Mouse (Mus musculus) forebrain, embryonic 15.5 days (tissue): ENCODE data around the gene Ado. TPM values are rescaled to one million over a fixed set of nuclear protein-coding genes. Genes with fewer than 3 reads are reported as not detected.

Experiments used
- ATAC-seq: fragments of 200-750 bp; cut with Nextera tagmentation; replicated peaks from 2 replicates; pipeline ENCODE4 v1.8.0; 2017; ENCODE audit warnings: mild to moderate bottlenecking, moderate TSS enrichment, moderate library complexity
- H3K27ac ChIP-seq: fragments of 300-500 bp; sonication (generic); replicated peaks from 2 replicates; pipeline ENCODE4 v1.5.1; 2015; ENCODE audit warnings: mild to moderate bottlenecking, inconsistent platforms
- H3K27me3 ChIP-seq: fragments of 300-500 bp; sonication (generic); 2 replicates; pipeline ENCODE4 v1.6.1; 2015; ENCODE audit warnings: inconsistent platforms
- H3K36me3 ChIP-seq: fragments of 300-500 bp; sonication (generic); 2 replicates; pipeline ENCODE4 v1.6.1; 2015; ENCODE audit warnings: mild to moderate bottlenecking, inconsistent platforms
- H3K4me1 ChIP-seq: fragments of 300-500 bp; sonication (generic); 2 replicates; pipeline ENCODE4 v1.6.1; 2015; ENCODE audit warnings: inconsistent platforms
- H3K4me2 ChIP-seq: fragments of 300-500 bp; sonication (generic); replicated peaks from 2 replicates; pipeline ENCODE4 v1.6.1; 2015; ENCODE audit warnings: mild to moderate bottlenecking, inconsistent platforms
- H3K4me3 ChIP-seq: fragments of 300-500 bp; sonication (generic); 2 replicates; pipeline ENCODE4 v1.5.1; 2015; ENCODE audit warnings: mild to moderate bottlenecking, inconsistent platforms
- H3K9ac ChIP-seq: fragments of 300-500 bp; sonication (generic); replicated peaks from 2 replicates; pipeline ENCODE4 v1.6.1; 2015; ENCODE audit warnings: mild to moderate bottlenecking, inconsistent platforms
- H3K9me3 ChIP-seq: fragments of 300-500 bp; sonication (generic); 2 replicates; pipeline ENCODE4 v1.6.1; 2016; ENCODE audit warnings: inconsistent platforms
- WGBS: fragments of 180-500 bp; shearing (Covaris S2); methylation state at CpG from one replicate; pipeline ENCODE4 v1.1.7; 2015; ENCODE audit warnings: mixed read lengths; 5-methylcytosine and 5-hydroxymethylcytosine counted together
- polyA plus RNA-seq: library from polyadenylated mRNA; unstranded; fragments of >200 nt; fragmentation: Nextera tagmentation; extraction: Ambion mirVana; gene quantifications from 2 replicates; pipeline ENCODE4 v1.2.1, GENCODE M21; 2015

Ado gene
- polyA plus RNA-seq, 1 experiment from 2014 or later = 73.0 TPM

DNA sequence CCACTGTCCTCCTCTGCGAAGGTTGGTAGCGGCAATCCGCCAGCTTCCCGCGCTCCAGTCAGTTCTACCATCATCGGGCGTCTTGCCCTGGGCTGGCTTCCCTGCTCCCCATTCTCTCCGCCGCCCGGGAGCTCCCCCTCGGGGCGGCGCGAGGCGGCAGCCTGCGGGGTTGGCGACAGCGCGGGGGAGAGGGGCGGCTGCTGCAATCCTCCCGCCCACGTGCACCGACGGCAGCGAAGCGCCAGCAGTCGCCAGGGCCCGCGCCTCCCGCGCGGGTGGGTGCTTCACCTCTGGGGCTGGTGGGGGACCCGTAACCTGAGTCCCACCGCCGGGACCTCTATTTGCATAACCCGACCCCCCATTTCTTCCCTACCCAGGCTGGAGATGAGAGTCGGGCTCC lies 13.5 kb downstream of the Ado start, which contains the start of gene Egr2:
Gene Egr2 (plus strand): TSS at position 220 of the 400 bp plus-strand sequence.
- no peaks in the 10 kb centered on the region for H3K9me3 ChIP-seq
- peak within 1 kb of the TSS; percentile 89 for H3K4me2 ChIP-seq
- H3K27ac ChIP-seq = no peak within 1 kb of the TSS
- H3K9ac ChIP-seq = peak within 1 kb of the TSS; percentile 22
- H3K4me3 ChIP-seq = peak within 1 kb of the TSS; percentile 50
- H3K36me3 ChIP-seq = no peaks in the 10 kb centered on the region
- WGBS = under 1% methylated on average over 36 of the region's 37 CpGs
- H3K27me3 ChIP-seq = peaks cover 91% of the 10 kb centered on the region
- ATAC-seq = no peak
- H3K4me1 ChIP-seq = peaks cover 44% of the 10 kb centered on the region

DNA sequence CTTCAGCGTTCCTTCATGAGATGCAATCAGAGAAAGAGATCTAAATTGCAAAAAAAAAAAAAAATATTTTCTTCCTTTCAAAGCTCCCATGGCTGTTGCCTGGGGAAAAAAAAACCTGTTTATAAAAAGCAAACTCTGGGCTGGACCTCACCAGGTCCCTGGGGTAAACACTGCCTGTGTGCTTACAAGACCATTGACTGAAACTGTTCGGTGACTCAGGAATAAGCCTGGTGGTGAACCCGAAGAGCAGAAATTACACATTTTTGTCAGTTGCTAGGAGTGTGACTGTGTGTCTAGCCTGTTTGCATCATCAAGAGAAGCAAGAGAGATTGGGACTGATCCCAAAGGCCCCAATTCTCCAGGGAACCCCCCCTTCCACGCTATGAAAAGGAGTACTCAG lies 19.0 kb downstream of the Ado start:
- H3K4me3 ChIP-seq = no peak overlapping the region
- no peaks in the 10 kb centered on the region for H3K9me3 ChIP-seq
- no peak overlapping the region for H3K27ac ChIP-seq
- H3K4me2 ChIP-seq = no peak overlapping the region
- peaks cover 67% of the 10 kb centered on the region for H3K27me3 ChIP-seq
- H3K9ac ChIP-seq = no peak overlapping the region
- no peak for ATAC-seq
- H3K36me3 ChIP-seq = no peaks in the 10 kb centered on the region
- WGBS = 76% methylated on average over 4 of the region's 4 CpGs
- peaks cover 4% of the 10 kb centered on the region; the same call in 1 of the 2 replicates for H3K4me1 ChIP-seq

GRCm38 (mm10) chr10:67526435-67526834 lies 22.3 kb downstream of the Ado start:
- Histone ChIP-seq H3K36me3 (no peaks in the 10 kb centered on the region), H3K9ac (no peak overlapping the region), H3K27ac (no peak overlapping the region), H3K4me2 (no peak overlapping the region), H3K4me1 (peaks cover 4% of the 10 kb centered on the region; the same call in 1 of the 2 replicates), H3K9me3 (no peaks in the 10 kb centered on the region), H3K4me3 (no peak overlapping the region), H3K27me3 (peaks cover 35% of the 10 kb centered on the region)
- ATAC-seq = peak; percentile 43
- WGBS = 23% methylated on average over 9 of the region's 9 CpGs

- Histone ChIP-seq H3K27me3 (peaks cover 18% of the 10 kb centered on the region; the same call in 1 of the 2 replicates), H3K9me3 (no peaks in the 10 kb centered on the region), H3K4me3 (no peak overlapping the region), H3K4me1 (peaks cover 4% of the 10 kb centered on the region; the same call in 1 of the 2 replicates), H3K36me3 (no peaks in the 10 kb centered on the region), H3K9ac (no peak overlapping the region), H3K4me2 (no peak overlapping the region), H3K27ac (no peak overlapping the region)
- no peak for ATAC-seq
- WGBS = 85% methylated on average over 7 of the region's 7 CpGs
Measured at GRCm38 (mm10) chr10:67524694-67525093, 24.1 kb downstream of the Ado start.

- H3K9me3 ChIP-seq = no peaks in the 10 kb centered on the region
- ATAC-seq = no peak
- H3K9ac ChIP-seq = no peak overlapping the region
- H3K4me1 ChIP-seq = peaks cover 4% of the 10 kb centered on the region; the same call in 1 of the 2 replicates
- no peak overlapping the region for H3K4me3 ChIP-seq
- H3K27me3 ChIP-seq = peaks cover 15% of the 10 kb centered on the region; the same call in 1 of the 2 replicates
- no peak overlapping the region for H3K27ac ChIP-seq
- H3K36me3 ChIP-seq = no peaks in the 10 kb centered on the region
- H3K4me2 ChIP-seq = no peak overlapping the region
- whole genome bisulfite sequencing = 91% methylated on average over 3 of the region's 3 CpGs
Measured at GRCm38 (mm10) chr10:67524130-67524529, 24.6 kb downstream of the Ado start.

- Histone ChIP-seq H3K36me3 (no peaks in the 10 kb centered on the region), H3K4me3 (no peak overlapping the region), H3K9ac (no peak overlapping the region), H3K4me1 (no peaks in the 10 kb centered on the region), H3K9me3 (no peaks in the 10 kb centered on the region), H3K4me2 (no peak overlapping the region), H3K27me3 (no peaks in the 10 kb centered on the region), H3K27ac (no peak overlapping the region)
- WGBS = 91% methylated on average over 3 of the region's 3 CpGs
- no peak for ATAC-seq
Measured at GRCm38 (mm10) chr10:67518733-67519132, 30.0 kb downstream of the Ado start.

- H3K4me2 ChIP-seq = no peak overlapping the region
- 0 out of 2 replicates have a peak, but pooled peaks cover 3% of the 10 kb centered on the region for H3K4me1 ChIP-seq
- WGBS = 78% methylated on average over 7 of the region's 7 CpGs
- no peaks in the 10 kb centered on the region for H3K27me3 ChIP-seq
- H3K36me3 ChIP-seq = no peaks in the 10 kb centered on the region
- no peak overlapping the region for H3K4me3 ChIP-seq
- H3K9ac ChIP-seq = no peak overlapping the region
- H3K27ac ChIP-seq = no peak overlapping the region
- no peak for ATAC-seq
- H3K9me3 ChIP-seq = no peaks in the 10 kb centered on the region
Measured at GRCm38 (mm10) chr10:67512871-67513270, 35.9 kb downstream of the Ado start.

- ATAC-seq = no peak
- Histone ChIP-seq H3K27ac (no peak overlapping the region), H3K4me1 (0 out of 2 replicates have a peak, but pooled peaks cover 3% of the 10 kb centered on the region), H3K9me3 (no peaks in the 10 kb centered on the region), H3K4me2 (no peak overlapping the region), H3K4me3 (no peak overlapping the region), H3K36me3 (no peaks in the 10 kb centered on the region), H3K27me3 (no peaks in the 10 kb centered on the region), H3K9ac (no peak overlapping the region)
- 42% methylated on average over 8 of the region's 8 CpGs for WGBS
Measured at GRCm38 (mm10) chr10:67512211-67512610, 36.5 kb downstream of the Ado start.

DNA sequence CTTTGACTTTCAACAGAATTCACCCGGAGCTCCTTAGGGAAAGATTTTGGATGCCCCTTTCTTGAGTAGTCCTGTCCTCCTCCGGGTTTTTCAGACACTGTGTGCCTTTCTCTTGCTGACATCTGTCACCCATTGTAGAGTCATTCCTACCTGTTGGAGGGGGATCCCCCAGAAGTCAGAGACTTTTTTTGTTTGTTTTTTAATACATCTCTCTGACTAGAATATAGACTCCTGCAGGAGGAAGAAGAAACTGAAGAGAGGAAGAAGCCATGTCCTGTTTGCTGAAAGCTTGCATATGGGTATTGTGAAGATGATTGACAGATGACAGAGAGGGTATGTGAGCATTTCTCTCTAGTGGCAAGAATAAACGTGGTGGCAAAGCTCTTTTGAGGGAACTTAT lies 43.5 kb downstream of the Ado start:
- no peaks in the 10 kb centered on the region for H3K36me3 ChIP-seq
- no peak overlapping the region for H3K4me2 ChIP-seq
- H3K27me3 ChIP-seq = no peaks in the 10 kb centered on the region
- no peak overlapping the region for H3K27ac ChIP-seq
- no peaks in the 10 kb centered on the region for H3K9me3 ChIP-seq
- H3K4me1 ChIP-seq = no peaks in the 10 kb centered on the region
- 73% methylated on average over 3 of the region's 3 CpGs for WGBS
- no peak for ATAC-seq
- no peak overlapping the region for H3K9ac ChIP-seq
- H3K4me3 ChIP-seq = no peak overlapping the region

DNA sequence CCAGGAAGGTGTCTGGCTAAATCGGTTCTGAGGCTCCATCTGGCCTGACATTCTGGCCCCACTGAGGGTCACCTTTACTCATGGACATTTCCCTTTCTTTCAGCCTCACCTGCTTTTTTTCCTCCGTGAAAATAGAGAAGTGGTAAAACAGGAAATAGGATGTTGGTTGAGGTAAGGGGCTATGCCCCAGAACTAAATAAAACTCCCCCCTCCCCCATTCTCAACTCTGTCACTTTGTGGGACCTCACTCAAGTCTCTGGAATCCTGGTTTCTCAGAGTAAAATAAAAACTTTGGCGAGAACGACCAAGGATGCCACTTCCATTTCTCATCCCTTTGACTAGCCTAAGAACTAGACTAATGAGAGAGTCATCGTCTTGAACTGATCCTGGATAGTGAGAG lies 44.7 kb downstream of the Ado start:
- WGBS = 74% methylated on average over 5 of the region's 5 CpGs
- Histone ChIP-seq H3K27ac (no peak overlapping the region), H3K4me2 (no peak overlapping the region), H3K9ac (no peak overlapping the region), H3K4me1 (no peaks in the 10 kb centered on the region), H3K27me3 (no peaks in the 10 kb centered on the region), H3K9me3 (no peaks in the 10 kb centered on the region), H3K36me3 (no peaks in the 10 kb centered on the region), H3K4me3 (no peak overlapping the region)
- ATAC-seq = no peak

- H3K9me3 ChIP-seq = no peaks in the 10 kb centered on the region
- H3K4me2 ChIP-seq = no peak overlapping the region
- ATAC-seq = no peak
- no peak overlapping the region for H3K9ac ChIP-seq
- H3K4me1 ChIP-seq = no peaks in the 10 kb centered on the region
- no peaks in the 10 kb centered on the region for H3K27me3 ChIP-seq
- H3K27ac ChIP-seq = no peak overlapping the region
- H3K4me3 ChIP-seq = no peak overlapping the region
- no peaks in the 10 kb centered on the region for H3K36me3 ChIP-seq
- WGBS = 63% methylated on average over 15 of the region's 15 CpGs
Measured at GRCm38 (mm10) chr10:67503320-67503995, 45.3 kb downstream of the Ado start.

DNA sequence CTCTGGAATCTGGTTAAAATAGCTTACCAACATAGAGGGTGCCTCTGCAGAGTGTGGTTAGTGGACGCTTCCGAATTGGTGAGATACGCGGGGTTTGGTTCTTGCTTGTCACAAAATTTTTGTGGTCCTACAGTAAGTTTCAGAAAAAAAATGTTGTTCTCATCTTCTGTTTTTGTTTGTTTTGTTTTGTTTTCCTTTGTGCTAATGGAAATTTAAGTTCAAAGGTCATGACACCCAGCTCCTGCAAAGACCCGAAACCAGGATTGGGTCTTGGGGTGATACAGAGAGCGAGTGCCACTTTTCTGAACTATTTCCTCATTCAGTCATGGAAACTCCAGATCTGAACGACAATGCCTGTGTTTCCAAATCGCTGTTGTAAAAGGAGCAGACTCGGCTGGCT lies 50.8 kb downstream of the Ado start:
- Histone ChIP-seq H3K27ac (no peak overlapping the region), H3K4me2 (no peak overlapping the region), H3K36me3 (no peaks in the 10 kb centered on the region), H3K4me1 (no peaks in the 10 kb centered on the region), H3K9ac (no peak overlapping the region), H3K4me3 (no peak overlapping the region), H3K27me3 (no peaks in the 10 kb centered on the region), H3K9me3 (no peaks in the 10 kb centered on the region)
- 91% methylated on average over 9 of the region's 9 CpGs for WGBS
- ATAC-seq = no peak
